Mouse (Mus musculus) ovary, adult 10 weeks (tissue): ENCODE data around the gene Vmn1r4. TPM values are rescaled to one million over a fixed set of nuclear protein-coding genes. Genes with fewer than 3 reads are reported as not detected.

ENCODE experiments used
- polyA plus RNA-seq: library from polyadenylated mRNA; stranded (reverse); fragments of 350-450 nt; fragmentation: Illumina TruSeq; extraction: RNeasy Lipid Tissue Mini Kit (QIAGEN cat#74804); gene quantifications from one replicate; pipeline ENCODE4 v1.2.3, GENCODE M21; 2014

Vmn1r4 gene
- 0.46 TPM for polyA plus RNA-seq

DNA sequence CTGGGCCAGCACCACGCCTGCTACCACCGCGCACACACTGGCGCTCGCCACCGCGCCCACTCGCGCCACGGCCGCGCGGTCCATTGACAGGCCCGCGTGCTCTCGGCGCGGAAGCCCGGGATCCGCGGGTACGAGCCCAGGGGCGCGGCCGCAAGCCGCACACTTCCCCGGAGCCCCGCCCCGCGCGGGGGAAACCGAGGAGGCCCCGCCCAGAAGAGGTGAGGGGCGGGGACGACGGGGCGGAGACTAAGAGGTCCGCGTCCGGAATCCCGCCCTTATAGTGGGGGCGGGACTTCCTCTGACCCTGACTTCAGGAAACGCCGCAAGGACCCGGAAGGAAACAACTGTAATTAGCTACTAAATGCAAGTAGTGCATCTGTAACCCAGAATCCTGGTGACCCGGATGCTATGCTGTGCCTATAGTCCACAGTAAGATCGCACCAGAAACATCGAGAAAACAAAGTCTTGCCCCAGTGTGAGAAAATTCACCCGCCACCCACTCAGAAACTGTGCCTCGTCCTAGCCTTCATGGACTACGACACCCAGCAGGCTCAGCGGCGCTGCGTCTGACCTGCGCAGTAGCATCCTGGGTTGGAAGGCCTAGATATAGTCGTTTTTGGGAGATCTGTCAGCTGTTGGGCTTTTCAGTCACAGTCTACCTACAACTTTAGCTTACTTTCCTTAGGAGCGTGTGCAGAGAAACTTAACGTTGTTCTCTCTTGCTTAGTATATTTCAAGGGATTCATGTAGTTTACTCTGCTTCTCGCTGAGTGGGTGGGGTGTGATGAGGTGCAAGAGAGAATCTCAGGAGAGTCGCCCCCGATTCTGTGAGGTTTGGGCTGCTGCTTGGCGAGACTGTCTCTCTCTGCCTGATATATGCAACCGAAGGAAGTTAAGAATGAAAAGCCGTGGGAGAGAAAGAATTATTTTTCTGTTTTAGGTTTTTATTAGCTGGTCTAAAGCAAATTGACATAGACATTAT lies at the start of gene Vmn1r4, which contains the start of gene Nt5c3:
Gene Vmn1r4 (plus strand): TSS at position 290 of the 982 bp plus-strand sequence.
Gene Nt5c3 (minus strand): TSS at position 207 of the 982 bp plus-strand sequence.

DNA sequence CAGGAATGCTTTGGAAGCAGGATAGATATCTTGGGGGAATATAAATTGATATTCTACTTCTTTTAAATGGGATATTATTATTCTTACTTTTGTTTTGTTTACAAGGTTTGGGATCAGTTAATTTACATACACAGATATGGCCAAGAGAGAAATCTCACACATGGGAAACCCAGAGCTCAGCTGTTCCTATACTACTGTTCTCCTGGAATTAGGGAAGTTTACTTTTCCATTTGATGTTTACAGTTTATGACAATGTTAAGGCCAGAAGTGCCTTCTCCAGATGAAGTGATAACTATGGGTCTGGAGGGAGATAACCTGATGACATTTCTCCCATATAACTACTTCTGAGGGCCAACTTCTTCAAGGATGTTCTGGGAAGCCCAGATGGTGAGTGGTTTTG lies 46.2 kb downstream of the Vmn1r4 start, which contains the start of gene Vmn1r5:
Gene Vmn1r5 (plus strand): TSS at position 301 of the 400 bp plus-strand sequence.

DNA sequence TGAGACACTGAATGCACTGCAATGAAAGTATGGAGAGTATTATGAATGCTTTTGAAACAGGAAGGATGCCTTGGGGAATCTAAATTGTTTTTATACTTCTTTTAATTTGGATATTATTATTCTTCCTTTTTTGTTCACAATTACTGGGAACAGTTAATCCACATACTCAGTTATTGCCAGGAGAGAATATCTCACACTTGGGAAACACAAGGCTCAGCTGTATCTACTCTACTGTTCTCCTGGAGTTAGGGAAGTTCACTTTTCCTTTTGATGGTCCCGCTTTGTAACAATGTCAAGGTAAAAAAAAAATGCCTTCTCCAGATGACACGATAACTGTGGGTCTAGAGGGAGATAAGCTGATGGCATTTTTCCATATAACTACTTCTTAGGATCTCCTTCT lies 73.1 kb downstream of the Vmn1r4 start, which contains the start of gene Vmn1r6:
Gene Vmn1r6 (plus strand): TSS at position 301 of the 400 bp plus-strand sequence.

Other genes starting within 250 kb of the Vmn1r4 start
- 159 TPM for gene Lsm5, start 219.3 kb upstream of the Vmn1r4 start, polyA plus RNA-seq
- 64.9 TPM for gene Avl9, start 209.1 kb upstream of the Vmn1r4 start, polyA plus RNA-seq
- gene Kbtbd2, start 126.2 kb upstream of the Vmn1r4 start, polyA plus RNA-seq, result 76.9 TPM
- 132 TPM for gene Fkbp9, start 92.0 kb upstream of the Vmn1r4 start, polyA plus RNA-seq
- 128 TPM for gene Nt5c3, start 83 bp upstream of the Vmn1r4 start, polyA plus RNA-seq
- not detected for gene Vmn1r5, start 46.3 kb downstream of the Vmn1r4 start, polyA plus RNA-seq
- gene Vmn1r6, start 73.2 kb downstream of the Vmn1r4 start, polyA plus RNA-seq, result not detected
- not detected for gene Vmn1r7, start 101.3 kb downstream of the Vmn1r4 start, polyA plus RNA-seq
- not detected for gene Vmn1r8, start 108.3 kb downstream of the Vmn1r4 start, polyA plus RNA-seq
- gene Vmn1r9, start 142.8 kb downstream of the Vmn1r4 start, polyA plus RNA-seq, result not detected
- not detected for gene Vmn1r10, start 185.4 kb downstream of the Vmn1r4 start, polyA plus RNA-seq
- gene Vmn1r11, start 209.4 kb downstream of the Vmn1r4 start, polyA plus RNA-seq, result not detected
- not detected for gene Vmn1r12, start 232.9 kb downstream of the Vmn1r4 start, polyA plus RNA-seq